Mouse (Mus musculus) hindbrain, embryonic 12.5 days (tissue): ENCODE data around the gene Trim50. TPM values are rescaled to one million over a fixed set of nuclear protein-coding genes. Genes with fewer than 3 reads are reported as not detected.
"Not testable (repeated sequence)": the region's sequence is repeated elsewhere in the genome, so short reads cannot be mapped to it uniquely, and the experiment has no call there.

ENCODE experiments used
- ATAC-seq: fragments of 200-750 bp; cut with Nextera tagmentation; 2 replicates; pipeline ENCODE4 v1.8.0; 2017; ENCODE audit warnings: moderate TSS enrichment; ENCODE audit not compliant: low FRiP score
- H3K27ac ChIP-seq: fragments of 300-500 bp; sonication (generic); 2 replicates; pipeline ENCODE4 v1.5.1; 2016; ENCODE audit warnings: mild to moderate bottlenecking
- H3K27me3 ChIP-seq: fragments of 300-500 bp; sonication (generic); 2 replicates; pipeline ENCODE4 v1.6.1; 2016; ENCODE audit warnings: mild to moderate bottlenecking
- H3K36me3 ChIP-seq: fragments of 300-500 bp; sonication (generic); 2 replicates; pipeline ENCODE4 v1.6.1; 2016; ENCODE audit warnings: mild to moderate bottlenecking
- H3K4me1 ChIP-seq: fragments of 300-500 bp; sonication (generic); 2 replicates; pipeline ENCODE4 v1.6.1; 2016
- H3K4me2 ChIP-seq: fragments of 300-500 bp; sonication (generic); replicated peaks from 2 replicates; pipeline ENCODE4 v1.6.1; 2016; ENCODE audit warnings: mild to moderate bottlenecking
- H3K4me3 ChIP-seq: fragments of 300-500 bp; sonication (generic); 2 replicates; pipeline ENCODE4 v1.5.1; 2016; ENCODE audit warnings: mild to moderate bottlenecking
- H3K9ac ChIP-seq: fragments of 300-500 bp; sonication (generic); 2 replicates; pipeline ENCODE4 v1.6.1; 2016; ENCODE audit warnings: mild to moderate bottlenecking, moderate library complexity
- H3K9me3 ChIP-seq: fragments of 300-500 bp; sonication (generic); replicated peaks from 2 replicates; pipeline ENCODE4 v1.6.1; 2016; ENCODE audit warnings: mild to moderate bottlenecking
- WGBS: fragments of 180-500 bp; shearing (Covaris S2); methylation state at CpG from one replicate; pipeline ENCODE4 v1.1.7; 2016; 5-methylcytosine and 5-hydroxymethylcytosine counted together
- polyA plus RNA-seq: library from polyadenylated mRNA; unstranded; fragments of >200 nt; fragmentation: Nextera tagmentation; extraction: Ambion mirVana; gene quantifications from 2 replicates; pipeline ENCODE4 v1.2.1, GENCODE M21; 2016

The Trim50 gene
- polyA plus RNA-seq, 1 experiment from 2014 or later, result not detected

GRCm38 (mm10) chr5:135349862-135350261 is 3.2 kb upstream of the Trim50 start, which contains the start of gene Fkbp6:
TSS of gene Fkbp6 (minus strand) at chr5:135350044.
- ATAC-seq, result no peak
- peaks cover 11% of the 10 kb centered on the region for H3K27me3 ChIP-seq
- H3K4me3 ChIP-seq, result no peak within 1 kb of the TSS
- H3K9me3 ChIP-seq, result 0 out of 2 replicates have a peak, but pooled peaks cover 10% of the 10 kb centered on the region
- no peak within 1 kb of the TSS for H3K9ac ChIP-seq
- no peak within 1 kb of the TSS for H3K4me2 ChIP-seq
- no peaks in the 10 kb centered on the region for H3K4me1 ChIP-seq
- WGBS, result 89% methylated on average over 35 of the region's 35 CpGs
- H3K36me3 ChIP-seq, result no peaks in the 10 kb centered on the region
- no peak within 1 kb of the TSS for H3K27ac ChIP-seq

GRCm38 (mm10) chr5:135351606-135352005 is 1.5 kb upstream of the Trim50 start:
- H3K27me3 ChIP-seq, result peaks cover 11% of the 10 kb centered on the region
- no peaks in the 10 kb centered on the region for H3K4me1 ChIP-seq
- H3K36me3 ChIP-seq, result no peaks in the 10 kb centered on the region
- 0 out of 2 replicates have a peak, but pooled peaks cover 10% of the 10 kb centered on the region for H3K9me3 ChIP-seq
- H3K4me2 ChIP-seq, result no peak overlapping the region
- 85% methylated on average over 13 of the region's 13 CpGs for WGBS
- H3K9ac ChIP-seq, result no peak overlapping the region
- H3K27ac ChIP-seq, result no peak overlapping the region
- H3K4me3 ChIP-seq, result no peak overlapping the region
- ATAC-seq, result no peak

DNA sequence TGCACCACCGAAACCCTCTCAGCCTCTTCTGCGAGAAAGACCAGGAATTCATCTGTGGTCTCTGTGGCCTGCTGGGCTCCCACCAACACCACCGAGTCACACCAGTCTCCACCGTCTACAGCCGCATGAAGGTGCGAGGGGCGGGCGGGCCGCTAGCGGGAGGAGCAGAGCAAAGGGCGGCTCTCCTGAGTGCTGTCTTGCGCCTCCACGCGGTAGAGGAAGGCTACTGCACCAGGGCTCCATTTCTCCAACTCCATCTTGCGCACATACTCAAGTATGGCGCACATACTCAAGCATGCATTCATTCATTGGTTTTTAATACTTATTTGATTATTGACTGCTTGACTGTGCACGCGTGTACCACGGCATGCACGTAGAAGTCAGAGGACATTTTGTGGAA is 469 bp downstream of the Trim50 start:
- peaks cover 13% of the 10 kb centered on the region for H3K9me3 ChIP-seq
- H3K27ac ChIP-seq, result no peak overlapping the region
- ATAC-seq, result no peak
- H3K9ac ChIP-seq, result no peak overlapping the region
- no peaks in the 10 kb centered on the region for H3K36me3 ChIP-seq
- no peak overlapping the region for H3K4me3 ChIP-seq
- H3K4me2 ChIP-seq, result no peak overlapping the region
- 15% methylated on average over 20 of the region's 20 CpGs for WGBS
- no peaks in the 10 kb centered on the region for H3K4me1 ChIP-seq
- peaks cover 11% of the 10 kb centered on the region for H3K27me3 ChIP-seq

GRCm38 (mm10) chr5:135356090-135356489 is 3.0 kb downstream of the Trim50 start:
- H3K27ac ChIP-seq, result no peak overlapping the region
- no peak overlapping the region for H3K4me3 ChIP-seq
- H3K27me3 ChIP-seq, result peaks cover 11% of the 10 kb centered on the region
- H3K36me3 ChIP-seq, result no peaks in the 10 kb centered on the region
- no peak overlapping the region for H3K4me2 ChIP-seq
- no peak overlapping the region for H3K9ac ChIP-seq
- H3K9me3 ChIP-seq, result peaks cover 4% of the 10 kb centered on the region
- WGBS, result 71% methylated on average over 1 of the region's 1 CpGs
- H3K4me1 ChIP-seq, result no peaks in the 10 kb centered on the region
- ATAC-seq, result no peak

GRCm38 (mm10) chr5:135357556-135357955 is 4.5 kb downstream of the Trim50 start:
- no peak overlapping the region for H3K4me2 ChIP-seq
- ATAC-seq, result no peak
- no peaks in the 10 kb centered on the region for H3K36me3 ChIP-seq
- peaks cover 11% of the 10 kb centered on the region for H3K27me3 ChIP-seq
- H3K9me3 ChIP-seq, result peaks cover 4% of the 10 kb centered on the region
- H3K27ac ChIP-seq, result no peak overlapping the region
- WGBS, result 88% methylated on average over 2 of the region's 2 CpGs
- no peak overlapping the region for H3K9ac ChIP-seq
- H3K4me1 ChIP-seq, result no peaks in the 10 kb centered on the region
- no peak overlapping the region for H3K4me3 ChIP-seq

DNA sequence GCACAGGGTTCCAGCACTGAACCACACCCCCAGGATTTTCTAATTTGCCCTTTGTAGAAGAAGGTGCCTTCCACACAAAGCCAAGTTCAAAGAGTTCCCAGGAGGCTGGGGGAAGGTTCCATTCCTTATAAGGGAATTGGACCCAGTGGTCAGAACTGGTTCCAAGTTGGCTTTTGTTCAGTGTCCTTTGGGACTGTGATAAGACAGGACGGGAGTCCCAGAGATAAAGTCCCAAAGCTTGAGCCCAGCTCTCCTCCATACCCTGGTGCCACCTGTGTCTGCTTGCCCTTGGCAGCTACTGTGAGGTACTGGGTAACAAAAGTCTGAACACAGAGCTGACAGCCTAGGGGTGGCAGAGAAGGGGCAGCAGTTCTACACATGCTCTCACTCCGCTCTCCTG is 6.7 kb downstream of the Trim50 start:
- ATAC-seq, result no peak
- Histone ChIP-seq H3K4me3 (no peak overlapping the region), H3K4me1 (no peaks in the 10 kb centered on the region), H3K27ac (no peak overlapping the region), H3K9me3 (peaks cover 4% of the 10 kb centered on the region), H3K9ac (no peak overlapping the region), H3K4me2 (no peak overlapping the region), H3K27me3 (no peaks in the 10 kb centered on the region), H3K36me3 (no peaks in the 10 kb centered on the region)
- 90% methylated on average over 2 of the region's 2 CpGs for whole genome bisulfite sequencing

DNA sequence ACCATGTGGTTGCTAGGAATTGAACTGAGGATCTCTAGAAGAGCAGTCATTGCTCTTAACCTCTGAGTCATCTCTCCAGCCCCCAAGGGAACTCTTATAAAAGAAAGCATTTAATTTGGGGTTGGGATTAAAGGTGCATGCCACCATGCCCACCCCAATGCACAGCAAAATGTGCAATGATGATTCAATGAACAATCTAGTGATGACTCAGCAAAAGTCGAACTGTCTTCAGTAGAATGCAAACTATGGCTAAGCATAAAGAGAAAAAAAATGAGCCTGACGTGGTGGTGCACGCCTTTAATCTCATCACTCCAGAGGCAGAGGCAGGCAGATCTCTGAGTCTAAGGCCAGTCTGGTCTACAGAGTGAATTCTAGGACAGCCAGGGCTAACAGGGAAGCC is 9.5 kb downstream of the Trim50 start:
- Histone ChIP-seq H3K9ac (no peak overlapping the region), H3K4me1 (no peaks in the 10 kb centered on the region), H3K27me3 (no peaks in the 10 kb centered on the region), H3K36me3 (no peaks in the 10 kb centered on the region), H3K9me3 (peaks cover 2% of the 10 kb centered on the region), H3K4me3 (no peak overlapping the region), H3K27ac (no peak overlapping the region), H3K4me2 (no peak overlapping the region)
- ATAC-seq, result no peak
- WGBS, result 88% methylated on average over 3 of the region's 3 CpGs

DNA sequence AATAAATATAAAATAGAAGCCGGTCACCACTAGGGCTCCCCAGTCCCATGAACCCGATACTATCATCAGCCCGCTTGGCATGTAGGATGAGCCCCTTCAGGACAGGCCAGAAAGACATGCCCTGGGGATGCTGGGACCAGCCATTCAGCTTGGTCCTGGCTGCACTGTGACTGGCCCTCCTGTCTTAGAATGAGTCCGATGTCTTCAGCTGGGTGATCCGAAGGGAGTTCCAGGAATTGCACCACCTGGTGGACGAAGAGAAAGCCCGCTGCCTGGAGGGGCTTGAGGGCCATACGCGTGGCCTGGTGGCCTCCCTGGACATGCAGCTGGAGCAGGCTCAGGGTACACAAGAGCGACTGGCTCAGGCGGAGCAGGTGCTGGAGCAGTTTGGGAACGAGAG is 10.4 kb downstream of the Trim50 start:
- Histone ChIP-seq H3K4me2 (no peak overlapping the region), H3K4me1 (no peaks in the 10 kb centered on the region), H3K27me3 (no peaks in the 10 kb centered on the region), H3K36me3 (no peaks in the 10 kb centered on the region), H3K4me3 (no peak overlapping the region), H3K27ac (no peak overlapping the region), H3K9ac (no peak overlapping the region), H3K9me3 (no peaks in the 10 kb centered on the region)
- 29% methylated on average over 12 of the region's 12 CpGs for WGBS
- 0 out of 2 replicates have a peak, but pooled peaks have one; percentile 22 for ATAC-seq

DNA sequence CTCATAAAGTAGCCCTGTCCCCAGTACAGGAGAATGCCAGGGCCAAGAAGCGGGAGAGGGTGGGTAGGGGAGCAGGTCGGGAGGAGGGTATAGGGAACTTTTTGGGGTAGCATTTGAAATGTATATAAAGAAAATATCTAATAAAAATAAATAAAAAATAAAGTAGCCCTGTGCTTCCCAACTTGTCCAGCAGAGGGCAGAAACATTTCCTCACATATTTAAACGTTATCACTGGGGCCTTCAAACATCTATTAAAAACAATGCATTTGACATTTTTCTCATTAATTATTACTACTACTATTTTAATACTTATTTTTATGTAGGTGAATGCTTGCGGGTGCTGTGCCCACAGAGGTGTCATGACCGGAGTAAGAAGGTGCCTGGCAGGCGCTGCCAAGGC is 14.7 kb downstream of the Trim50 start:
- no peaks in the 10 kb centered on the region for H3K9me3 ChIP-seq
- H3K4me3 ChIP-seq, result no peak overlapping the region
- no peaks in the 10 kb centered on the region for H3K27me3 ChIP-seq
- H3K27ac ChIP-seq, result no peak overlapping the region
- H3K9ac ChIP-seq, result no peak overlapping the region
- WGBS, result 59% methylated on average over 6 of the region's 6 CpGs
- ATAC-seq, result no peak
- H3K4me1 ChIP-seq, result peaks cover 14% of the 10 kb centered on the region
- peaks cover 13% of the 10 kb centered on the region for H3K36me3 ChIP-seq
- no peak overlapping the region for H3K4me2 ChIP-seq

- no peaks in the 10 kb centered on the region for H3K9me3 ChIP-seq
- WGBS, result 83% methylated on average over 6 of the region's 6 CpGs
These were observed 15.2 kb downstream of the Trim50 start for GRCm38 (mm10) chr5:135368312-135368711.

DNA sequence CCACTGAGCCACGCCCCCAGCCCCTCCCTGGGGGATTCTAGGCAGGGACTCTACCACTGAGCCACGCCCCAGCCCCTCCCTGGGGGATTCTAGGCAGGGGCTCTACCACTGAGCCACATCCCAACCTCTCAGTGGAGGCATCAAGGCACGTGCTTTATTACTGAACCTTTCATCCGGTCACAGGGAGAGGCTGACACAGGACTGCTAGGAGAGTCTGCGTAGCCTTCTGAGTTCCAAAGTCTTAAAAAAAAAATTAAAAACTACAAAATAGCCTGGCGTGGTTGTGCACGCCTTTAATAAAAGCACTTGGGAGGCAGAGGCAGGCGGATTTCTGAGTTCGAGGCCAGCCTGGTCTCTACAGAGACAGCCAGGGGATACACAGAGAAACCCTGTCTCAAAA is 16.1 kb downstream of the Trim50 start:
- peak overlapping the region; percentile 98 for H3K4me3 ChIP-seq
- ATAC-seq, result peak; percentile 27; the same call in 1 of the 2 replicates
- H3K27me3 ChIP-seq, H3K9me3 ChIP-seq: not testable (repeated sequence)
- peak overlapping the region; percentile 89 for H3K9ac ChIP-seq
- H3K27ac ChIP-seq, result 0 out of 2 replicates have a peak overlapping the region, but pooled peaks have one; percentile 74
- WGBS, result 59% methylated on average over 9 of the region's 9 CpGs
- peaks cover 25% of the 10 kb centered on the region for H3K36me3 ChIP-seq
- peak overlapping the region; percentile 89 for H3K4me2 ChIP-seq
- peaks cover 14% of the 10 kb centered on the region for H3K4me1 ChIP-seq

More at GRCm38 (mm10) chr5:135368312-135368711, 15.2 kb downstream of the Trim50 start:
- Histone ChIP-seq H3K9ac (no peak overlapping the region), H3K4me2 (no peak overlapping the region), H3K27ac (no peak overlapping the region), H3K4me3 (no peak overlapping the region), H3K36me3 (peaks cover 16% of the 10 kb centered on the region), H3K27me3 (no peaks in the 10 kb centered on the region), H3K4me1 (peaks cover 14% of the 10 kb centered on the region)
- no peak for ATAC-seq

DNA sequence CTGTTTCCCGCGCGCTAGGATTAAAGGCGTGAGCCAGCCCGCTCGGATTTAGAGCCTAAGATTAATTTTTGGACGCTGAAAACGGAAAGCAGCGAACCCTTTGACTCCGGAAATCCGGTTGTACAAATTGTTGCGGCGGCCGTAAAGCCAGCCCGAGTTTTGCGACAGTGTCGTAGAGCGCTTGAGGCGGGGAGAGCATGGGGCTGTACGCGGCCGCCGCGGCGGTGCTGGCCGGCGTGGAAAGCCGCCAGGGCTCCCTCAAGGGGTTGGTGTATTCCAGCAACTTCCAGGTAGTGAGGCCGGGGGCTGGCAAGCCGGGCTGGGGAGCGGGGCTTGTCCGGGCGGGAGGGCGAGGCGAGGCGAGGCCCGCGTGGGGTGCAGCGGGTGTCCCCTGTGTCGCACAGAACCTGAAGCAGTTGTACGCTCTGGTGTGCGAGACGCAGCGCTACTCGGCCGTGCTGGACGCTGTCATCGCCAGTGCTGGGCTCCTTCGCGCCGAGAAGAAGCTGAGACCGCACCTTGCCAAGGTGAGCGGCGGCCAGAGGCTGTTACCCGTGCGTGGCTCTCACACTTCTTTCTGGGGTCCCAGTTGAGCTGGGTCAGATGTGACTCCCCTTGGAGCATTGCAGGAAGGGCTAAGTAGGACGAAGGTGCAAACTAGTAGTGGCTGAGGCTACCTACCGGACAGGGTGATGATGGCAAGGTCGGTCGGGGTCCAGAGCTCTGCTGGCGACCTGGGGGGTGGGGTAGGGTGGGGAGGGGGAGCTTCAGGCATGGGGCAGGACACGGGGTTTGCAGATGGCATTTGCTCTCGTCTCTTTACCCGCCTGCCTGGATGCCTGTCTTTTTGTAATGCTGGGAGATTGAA is 16.9 kb downstream of the Trim50 start, which contains the start of gene Nsun5:
Gene Nsun5, plus strand, starts transcription at position 167 of the 868 bp plus-strand sequence.
- no peaks in the 10 kb centered on the region for H3K27me3 ChIP-seq
- H3K36me3 ChIP-seq, result peaks cover 33% of the 10 kb centered on the region
- WGBS, result under 1% methylated on average over 63 of the region's 64 CpGs
- H3K4me1 ChIP-seq, result peaks cover 14% of the 10 kb centered on the region
- peak; percentile 62 for ATAC-seq
- H3K9me3 ChIP-seq, result no peaks in the 10 kb centered on the region
- peak within 1 kb of the TSS; percentile 89 for H3K9ac ChIP-seq
- H3K4me3 ChIP-seq, result peak within 1 kb of the TSS; percentile 98
- H3K4me2 ChIP-seq, result peak within 1 kb of the TSS; percentile 89
- peak within 1 kb of the TSS; percentile 74 for H3K27ac ChIP-seq
